Mouse (Mus musculus) neural tube, embryonic 14.5 days (tissue): ENCODE measurements around the gene Slc46a1. TPM values are rescaled to one million over a fixed set of nuclear protein-coding genes. Genes with fewer than 3 reads are reported as not detected.

Experiments
- ATAC-seq: fragments of 200-750 bp; cut with Nextera tagmentation; 2 replicates; pipeline ENCODE4 v1.8.0; 2017; ENCODE audit warnings: low read depth, mild to moderate bottlenecking, moderate TSS enrichment, moderate library complexity
- H3K27ac ChIP-seq: fragments of 300-500 bp; sonication (generic); 2 replicates; pipeline ENCODE4 v1.5.1; 2014; ENCODE audit warnings: low read depth, mild to moderate bottlenecking, control low read depth, low read length, moderate library complexity, mixed read lengths
- H3K27me3 ChIP-seq: fragments of 300-500 bp; sonication (generic); 2 replicates; pipeline ENCODE4 v1.6.1; 2014; ENCODE audit warnings: low read length; ENCODE audit not compliant: control insufficient read depth, insufficient read depth
- H3K36me3 ChIP-seq: fragments of 300-500 bp; sonication (generic); 2 replicates; pipeline ENCODE4 v1.6.1; 2014; ENCODE audit warnings: low read length, mixed read lengths; ENCODE audit not compliant: control insufficient read depth, insufficient read depth
- H3K4me1 ChIP-seq: fragments of 300-500 bp; sonication (generic); 2 replicates; pipeline ENCODE4 v1.6.1; 2014; ENCODE audit warnings: low read length; ENCODE audit not compliant: control insufficient read depth, insufficient read depth
- H3K4me2 ChIP-seq: fragments of 300-500 bp; sonication (generic); 2 replicates; pipeline ENCODE4 v1.6.1; 2014; ENCODE audit warnings: mild to moderate bottlenecking, low read depth, low read length, control low read depth
- H3K4me3 ChIP-seq: fragments of 300-500 bp; sonication (generic); 2 replicates; pipeline ENCODE4 v1.5.1; 2014; ENCODE audit warnings: low read depth, low read length, control low read depth, mixed read lengths
- H3K9ac ChIP-seq: fragments of 300-500 bp; sonication (generic); replicated peaks from 2 replicates; pipeline ENCODE4 v1.6.1; 2014; ENCODE audit warnings: low read depth, mild to moderate bottlenecking, control low read depth, low read length, mixed read lengths
- H3K9me3 ChIP-seq: fragments of 300-500 bp; sonication (generic); 2 replicates; pipeline ENCODE4 v1.6.1; 2016; ENCODE audit warnings: low read length; ENCODE audit not compliant: control insufficient read depth
- WGBS: fragments of 180-500 bp; shearing (Covaris S2); extraction: QIAGEN DNeasy Blood & Tissue Kit; methylation state at CpG from one replicate; pipeline ENCODE4 v1.1.7; 2014; 5-methylcytosine and 5-hydroxymethylcytosine counted together
- polyA plus RNA-seq: library from polyadenylated mRNA; unstranded; fragments of >200 nt; fragmentation: Nextera tagmentation; extraction: Ambion mirVana; gene quantifications from 2 replicates; pipeline ENCODE4 v1.2.1, GENCODE M21; 2014

Slc46a1 gene
- polyA plus RNA-seq, 1 experiment from 2014 or later: 26.1 TPM

DNA sequence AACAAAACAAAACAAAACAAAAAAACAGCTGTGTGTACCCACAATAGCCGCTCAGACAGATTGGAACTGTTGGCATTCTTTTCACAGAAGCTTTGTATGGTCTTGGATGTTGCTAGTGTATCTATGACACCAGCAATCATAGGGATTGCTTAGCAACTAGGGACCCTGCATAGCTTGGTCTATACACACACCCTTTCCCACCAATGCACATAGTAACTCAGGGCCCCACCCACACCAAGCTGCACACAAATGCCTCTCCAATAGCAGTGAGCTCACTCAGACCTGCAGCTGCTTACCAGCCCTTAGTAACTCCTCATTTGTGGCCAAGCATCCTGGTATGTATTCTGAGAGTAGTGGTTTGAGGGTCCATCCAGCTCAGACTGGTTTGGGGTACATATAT lies 17.3 kb upstream of the Slc46a1 start:
- Histone ChIP-seq H3K9me3 (no peaks in the 10 kb centered on the region), H3K4me1 (no peaks in the 10 kb centered on the region), H3K4me2 (no peak overlapping the region), H3K27ac (no peak overlapping the region), H3K27me3 (no peaks in the 10 kb centered on the region), H3K9ac (no peak overlapping the region), H3K36me3 (no peaks in the 10 kb centered on the region), H3K4me3 (no peak overlapping the region)
- no peak for ATAC-seq
- WGBS: 95% methylated on average over 1 of the region's 1 CpGs

DNA sequence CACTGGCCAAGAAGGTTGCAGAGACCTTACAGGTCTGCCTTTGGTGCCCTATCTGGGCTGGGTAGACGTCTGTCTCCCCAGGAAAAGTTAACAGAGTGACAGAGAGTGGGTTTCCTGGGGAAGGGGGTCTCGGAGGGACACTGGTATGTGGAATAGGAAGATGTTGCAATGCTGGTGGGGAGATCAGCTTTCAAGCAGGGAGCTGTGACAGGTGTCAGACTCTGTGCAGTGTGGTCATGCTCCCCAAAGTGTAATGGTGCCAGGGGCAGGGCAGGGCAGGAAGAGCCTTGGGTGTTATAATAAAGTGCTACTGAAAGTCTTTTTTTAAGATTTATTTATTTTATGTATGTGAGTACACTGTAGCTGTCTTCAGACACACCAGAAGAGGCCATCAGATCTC lies 15.2 kb upstream of the Slc46a1 start:
- Histone ChIP-seq H3K36me3 (no peaks in the 10 kb centered on the region), H3K9me3 (no peaks in the 10 kb centered on the region), H3K4me1 (no peaks in the 10 kb centered on the region), H3K27me3 (no peaks in the 10 kb centered on the region), H3K4me3 (no peak overlapping the region), H3K27ac (no peak overlapping the region), H3K4me2 (no peak overlapping the region), H3K9ac (no peak overlapping the region)
- WGBS: 64% methylated on average over 2 of the region's 2 CpGs
- ATAC-seq: no peak

DNA sequence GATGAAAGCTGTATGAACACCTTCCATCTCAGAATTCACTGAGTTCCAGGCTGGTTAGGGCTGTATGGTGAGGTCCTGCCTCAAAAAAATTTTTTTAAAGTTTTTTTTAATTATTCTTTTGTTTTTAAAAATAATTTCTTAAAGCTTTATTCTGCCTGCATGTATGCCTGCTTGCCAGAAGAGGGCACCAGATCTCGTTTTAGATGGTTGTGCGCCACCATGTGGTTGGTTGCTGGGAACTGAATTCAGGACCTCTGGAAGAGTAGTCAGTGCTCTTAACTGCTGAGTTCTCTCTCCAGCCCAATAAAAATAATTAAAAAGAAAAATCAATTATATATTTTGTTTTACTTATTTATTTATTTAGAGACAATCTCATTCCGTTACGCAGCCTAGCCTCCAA lies 11.8 kb upstream of the Slc46a1 start:
- Histone ChIP-seq H3K4me1 (no peaks in the 10 kb centered on the region), H3K27me3 (no peaks in the 10 kb centered on the region), H3K9ac (no peak overlapping the region), H3K4me2 (no peak overlapping the region), H3K36me3 (no peaks in the 10 kb centered on the region), H3K27ac (no peak overlapping the region), H3K4me3 (no peak overlapping the region), H3K9me3 (no peaks in the 10 kb centered on the region)
- 10% methylated on average over 4 of the region's 4 CpGs for WGBS
- ATAC-seq: no peak

DNA sequence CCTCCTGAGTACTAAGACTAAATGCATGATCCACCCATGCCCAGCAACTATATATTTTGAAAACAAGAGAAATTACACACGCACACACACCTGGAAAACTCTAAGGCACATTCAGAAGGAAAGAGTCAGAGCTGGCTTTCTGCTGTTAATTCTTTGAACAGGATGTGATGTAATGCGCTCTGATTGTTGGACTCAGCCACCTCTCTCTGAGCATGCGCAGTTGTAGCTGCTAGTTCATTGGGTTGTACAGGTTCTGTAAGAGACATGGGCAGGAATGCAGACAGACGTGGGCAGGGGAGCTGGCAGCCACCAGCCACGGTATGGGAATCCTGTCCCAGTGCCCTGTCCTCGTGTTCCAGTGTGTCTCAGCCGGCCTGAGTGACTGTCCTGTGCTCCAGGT lies 11.2 kb upstream of the Slc46a1 start:
- WGBS: 68% methylated on average over 7 of the region's 7 CpGs
- no peaks in the 10 kb centered on the region for H3K27me3 ChIP-seq

DNA sequence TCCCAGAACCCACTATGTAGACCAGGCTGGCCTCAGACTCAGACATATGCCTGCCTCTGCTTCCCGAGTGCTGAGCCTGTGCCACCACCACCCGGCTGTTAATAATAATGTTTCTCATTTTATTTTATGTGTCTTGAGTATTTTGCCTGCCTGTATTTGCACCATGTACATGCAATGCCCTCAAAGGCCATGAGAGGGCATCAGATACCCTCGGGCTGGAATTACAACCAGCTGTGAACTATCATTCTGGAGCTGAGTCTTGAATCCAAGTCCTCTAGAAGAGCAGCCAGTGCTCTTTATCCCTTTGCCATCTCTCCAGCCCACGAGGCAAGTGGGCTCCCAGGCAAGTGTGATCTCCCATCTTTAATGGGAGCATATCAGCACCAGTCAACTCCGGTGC lies 10.2 kb upstream of the Slc46a1 start:
- H3K4me3 ChIP-seq: no peak overlapping the region
- H3K4me1 ChIP-seq: no peaks in the 10 kb centered on the region
- H3K4me2 ChIP-seq: no peak overlapping the region
- ATAC-seq: no peak
- H3K36me3 ChIP-seq: no peaks in the 10 kb centered on the region
- WGBS: 53% methylated on average over 5 of the region's 5 CpGs
- no peaks in the 10 kb centered on the region for H3K9me3 ChIP-seq
- H3K27ac ChIP-seq: no peak overlapping the region
- no peak overlapping the region for H3K9ac ChIP-seq
- no peaks in the 10 kb centered on the region for H3K27me3 ChIP-seq

More for the DNA sequence above, 11.2 kb upstream of the Slc46a1 start:
- no peak overlapping the region for H3K9ac ChIP-seq
- no peaks in the 10 kb centered on the region for H3K4me1 ChIP-seq
- H3K9me3 ChIP-seq: no peaks in the 10 kb centered on the region
- no peak overlapping the region for H3K27ac ChIP-seq
- no peak overlapping the region for H3K4me2 ChIP-seq
- H3K4me3 ChIP-seq: no peak overlapping the region
- no peaks in the 10 kb centered on the region for H3K36me3 ChIP-seq
- no peak for ATAC-seq

DNA sequence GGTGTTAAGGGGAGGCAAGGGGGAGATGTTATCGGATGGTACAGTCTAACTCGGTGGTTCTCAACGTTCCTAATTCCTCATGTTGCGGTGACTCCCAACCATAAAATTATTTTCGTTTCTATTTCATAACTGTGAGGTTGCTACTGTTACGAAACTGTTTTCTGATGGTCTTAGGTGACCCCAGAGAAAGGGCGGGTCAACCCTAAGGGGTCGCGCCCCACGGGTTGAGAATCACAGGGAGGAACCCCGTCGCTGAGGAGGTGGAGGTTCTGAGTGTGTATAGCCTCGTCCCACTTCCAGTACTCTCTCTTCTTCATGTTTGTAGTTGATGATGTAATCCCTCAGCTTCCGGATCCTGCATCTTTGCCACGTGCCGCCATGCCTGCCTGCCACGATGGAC lies 6.8 kb upstream of the Slc46a1 start:
- no peak overlapping the region for H3K27ac ChIP-seq
- WGBS: 83% methylated on average over 17 of the region's 17 CpGs
- H3K27me3 ChIP-seq: no peaks in the 10 kb centered on the region
- no peaks in the 10 kb centered on the region for H3K9me3 ChIP-seq
- no peak overlapping the region for H3K9ac ChIP-seq
- H3K4me3 ChIP-seq: no peak overlapping the region
- no peaks in the 10 kb centered on the region for H3K36me3 ChIP-seq
- ATAC-seq: no peak
- no peak overlapping the region for H3K4me2 ChIP-seq
- H3K4me1 ChIP-seq: no peaks in the 10 kb centered on the region

DNA sequence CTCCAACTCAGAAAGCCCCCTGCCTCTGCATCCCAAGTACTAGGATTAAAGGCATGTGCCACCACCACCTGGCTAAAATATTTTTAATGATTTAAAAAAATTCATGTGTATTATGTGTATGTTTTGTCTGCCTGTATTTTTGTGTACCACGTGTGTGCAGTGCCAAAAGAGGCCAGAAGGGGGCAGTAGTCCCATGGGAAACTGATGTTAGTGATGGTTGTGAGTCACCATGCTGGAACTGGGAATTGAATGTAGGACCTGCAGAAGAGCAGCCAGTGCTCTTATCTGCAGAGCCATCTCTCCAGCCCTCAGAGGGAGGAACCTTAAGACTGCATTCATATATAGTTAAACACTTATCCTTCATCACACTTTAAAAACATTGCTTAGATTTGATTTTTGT lies 3.6 kb upstream of the Slc46a1 start:
- WGBS: 70% methylated on average over 1 of the region's 1 CpGs
- no peaks in the 10 kb centered on the region for H3K27me3 ChIP-seq

DNA sequence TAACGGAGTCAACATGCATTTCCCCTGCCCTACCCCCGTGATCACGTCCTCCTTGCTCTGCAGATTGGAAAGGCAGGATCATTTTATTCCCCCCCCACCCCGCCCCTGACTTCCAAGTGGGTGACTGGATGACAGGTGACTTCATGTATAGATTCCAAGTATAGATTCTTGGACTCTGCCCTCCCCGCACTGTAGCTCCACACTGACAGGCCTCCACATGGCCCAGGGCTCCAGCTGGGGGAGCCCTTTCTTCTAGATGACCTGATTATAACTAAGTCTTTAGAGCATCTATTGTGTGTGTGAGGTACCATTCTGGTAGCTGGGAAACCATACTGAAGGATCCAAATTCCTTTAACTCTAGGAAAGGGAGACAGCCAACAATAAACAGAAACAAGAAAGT lies 2.8 kb upstream of the Slc46a1 start:
- Histone ChIP-seq H3K4me1 (peaks cover 9% of the 10 kb centered on the region), H3K9ac (no peak overlapping the region), H3K9me3 (no peaks in the 10 kb centered on the region), H3K36me3 (no peaks in the 10 kb centered on the region), H3K27ac (no peak overlapping the region), H3K27me3 (no peaks in the 10 kb centered on the region), H3K4me2 (no peak overlapping the region), H3K4me3 (no peak overlapping the region)
- WGBS: 80% methylated on average over 5 of the region's 5 CpGs
- no peak for ATAC-seq

More for the DNA sequence above, 3.6 kb upstream of the Slc46a1 start:
- no peaks in the 10 kb centered on the region for H3K36me3 ChIP-seq
- no peak overlapping the region for H3K9ac ChIP-seq
- no peak overlapping the region for H3K27ac ChIP-seq
- H3K4me3 ChIP-seq: no peak overlapping the region
- H3K4me1 ChIP-seq: peaks cover 9% of the 10 kb centered on the region
- H3K4me2 ChIP-seq: no peak overlapping the region
- ATAC-seq: no peak
- no peaks in the 10 kb centered on the region for H3K9me3 ChIP-seq

DNA sequence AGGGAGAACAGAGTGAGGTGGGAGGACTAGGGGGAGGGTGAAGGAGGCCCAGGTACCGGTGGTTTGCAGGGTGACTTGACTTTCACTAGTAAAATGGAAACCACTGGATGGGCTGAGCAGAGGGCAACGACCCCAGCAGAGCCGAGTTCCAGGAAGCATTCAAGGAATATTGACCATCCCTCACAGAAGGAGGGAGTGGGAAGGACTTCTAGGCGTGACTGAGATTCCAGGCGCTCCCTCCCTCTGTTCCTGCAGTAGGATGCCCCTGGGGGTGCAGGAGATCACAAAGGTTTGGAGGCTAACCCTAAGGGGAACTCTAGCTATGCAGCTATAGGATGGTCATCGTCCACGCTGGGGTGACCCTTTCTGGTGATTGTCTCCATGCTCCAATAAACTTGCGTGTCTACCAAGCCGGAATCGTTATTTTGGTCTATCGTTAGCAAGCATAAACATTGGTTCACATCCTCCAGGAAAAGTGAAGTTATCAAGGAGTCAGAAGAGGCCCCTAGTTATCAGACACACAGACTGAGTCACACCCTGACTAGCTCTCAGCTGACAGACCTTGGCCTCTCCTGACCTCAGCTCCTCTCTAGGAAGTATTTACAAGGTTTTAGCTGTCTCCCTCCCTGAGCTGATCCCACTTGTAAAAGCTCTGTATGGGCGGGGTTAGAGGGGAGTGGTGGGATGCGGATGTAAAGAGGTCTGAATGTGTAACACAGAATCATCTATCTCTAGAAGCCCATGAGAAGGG lies 2.0 kb upstream of the Slc46a1 start:
- ATAC-seq: no peak
- Histone ChIP-seq H3K4me3 (no peak overlapping the region), H3K27me3 (no peaks in the 10 kb centered on the region), H3K27ac (no peak overlapping the region), H3K4me2 (no peak overlapping the region), H3K9ac (no peak overlapping the region), H3K36me3 (no peaks in the 10 kb centered on the region), H3K9me3 (no peaks in the 10 kb centered on the region), H3K4me1 (peaks cover 9% of the 10 kb centered on the region)
- 67% methylated on average over 13 of the region's 13 CpGs for WGBS
